In genomic region chr16:59566437-59566836, GRCm38 (mm10) we compare ENCODE assay signal across 23 mouse cellular contexts. TPM values are rescaled to one million over a fixed set of nuclear protein-coding genes. Genes with fewer than 3 reads are reported as not detected.
DNase-seq lines count a peak whose midpoint lies in the region; ATAC-seq and TF ChIP-seq lines count a peak whose summit lies in the region.
"Had no signal": no experiment of that assay in that cellular context is flagged by ENCODE, and none has a peak within 500 bp of the region (broad histone marks: within the 10 kb centered on the region; RNA-seq: fewer than 3 reads in every experiment).

No protein-coding gene starts in this region.

- no peak for DNase-seq in heart, postnatal 36 days
- no peak for DNase-seq in limb, embryonic 14.5 days (ENCODE audit: low spot score)
- DNase-seq in layer of hippocampus, adult 2 months (ENCODE audit: low spot score in 2 of 2): no peak
- no peak for DNase-seq in kidney, adult 18-20 months
- DNase-seq in adipocyte (ENCODE audit: low spot score): no peak
- DNase-seq: adrenal gland, postnatal 10 days; cerebellum, adult 9-10 months; forebrain, postnatal 0 days; left cerebral cortex, postnatal 4 days; liver, postnatal 0 days; thymus, postnatal 25 days had no signal

- H3K9me3 ChIP-seq in heart, embryonic 12.5 days (replicated peaks): no peaks in the 10 kb centered on the region
- H3K9me3 ChIP-seq in embryonic facial prominence, embryonic 15.5 days (replicated peaks): no peaks in the 10 kb centered on the region
- H3K9me3 ChIP-seq in heart, embryonic 14.5 days (ENCODE audit: control insufficient read depth, low read length): no peaks in the 10 kb centered on the region
- H3K9me3 ChIP-seq in limb, embryonic 14.5 days (ENCODE audit: control insufficient read depth, low read length): no peaks in the 10 kb centered on the region
- H3K9me3 ChIP-seq: forebrain, embryonic 10.5 days; hindbrain, embryonic 12.5 days; kidney, embryonic 15.5 days; midbrain, embryonic 10.5 days had no signal

- H3K9ac ChIP-seq in heart, embryonic 12.5 days: no peak overlapping the region
- no peak overlapping the region for H3K9ac ChIP-seq in embryonic facial prominence, embryonic 15.5 days
- peak overlapping the region; percentile 3; the same call in 1 of the 2 replicates for H3K9ac ChIP-seq in heart, embryonic 14.5 days (ENCODE audit: low read length)
- H3K9ac ChIP-seq in limb, embryonic 14.5 days (ENCODE audit: low read depth, low read length, severe bottlenecking): 0 out of 2 replicates have a peak overlapping the region, but pooled peaks have one; percentile 5
- H3K9ac ChIP-seq: forebrain, postnatal 0 days; hindbrain, embryonic 12.5 days; kidney, embryonic 15.5 days; liver, postnatal 0 days had no signal

- TF ChIP-seq CTCF in layer of hippocampus, adult 2 months (conservative IDR thresholded peaks at IDR 0.05): no peak

- TF ChIP-seq POLR2A in limb, embryonic 14.5 days (IDR thresholded peaks at IDR 0.05; ENCODE audit: borderline replicate concordance, extremely low read depth, insufficient read depth, insufficient read length): no peak

- WGBS in heart, embryonic 12.5 days: 48% methylated on average over 4 of the region's 4 CpGs
- 69% methylated on average over 4 of the region's 4 CpGs for WGBS in embryonic facial prominence, embryonic 15.5 days
- 39% methylated on average over 4 of the region's 4 CpGs for WGBS in heart, embryonic 14.5 days
- WGBS in limb, embryonic 14.5 days: 72% methylated on average over 4 of the region's 4 CpGs

- no peak for ATAC-seq in heart, embryonic 12.5 days (ENCODE audit: insufficient number of reproducible peaks, low FRiP score)
- no peak for ATAC-seq in embryonic facial prominence, embryonic 15.5 days (ENCODE audit: insufficient number of reproducible peaks, low FRiP score, low TSS enrichment, low read depth)
- ATAC-seq in heart, embryonic 14.5 days (ENCODE audit: insufficient number of reproducible peaks, insufficient read depth, low FRiP score, low read depth): peak; percentile 57; the same call in 1 of the 2 replicates
- no peak for ATAC-seq in limb, embryonic 14.5 days (ENCODE audit: low FRiP score, low read depth)
- ATAC-seq: activated CD4-positive, CD25-positive, alpha-beta regulatory T cell, adult 4 months; forebrain, postnatal 0 days; intestine, postnatal 0 days; liver, postnatal 0 days; midbrain, embryonic 16.5 days had no signal

- H3K4me3 ChIP-seq in heart, embryonic 12.5 days: no peak overlapping the region
- no peak overlapping the region for H3K4me3 ChIP-seq in embryonic facial prominence, embryonic 15.5 days (replicated peaks)
- no peak overlapping the region for H3K4me3 ChIP-seq in heart, embryonic 14.5 days (ENCODE audit: control insufficient read depth in 1 of 2, insufficient read depth in 1 of 2, low read depth in 1 of 2, low read length in 2 of 2)
- H3K4me3 ChIP-seq in limb, embryonic 14.5 days (replicated peaks; ENCODE audit: low read length): no peak overlapping the region
- H3K4me3 ChIP-seq in layer of hippocampus, adult 2 months: no peak overlapping the region
- H3K4me3 ChIP-seq: forebrain, embryonic 10.5 days; hindbrain, embryonic 12.5 days; kidney, embryonic 15.5 days; midbrain, embryonic 10.5 days; myocyte had no signal

- H3K4me2 ChIP-seq in heart, embryonic 12.5 days: peak overlapping the region; percentile 28; the same call in 1 of the 2 replicates
- H3K4me2 ChIP-seq in embryonic facial prominence, embryonic 15.5 days (replicated peaks): no peak overlapping the region
- H3K4me2 ChIP-seq in heart, embryonic 14.5 days (ENCODE audit: low read length): peak overlapping the region; percentile 34
- no peak overlapping the region for H3K4me2 ChIP-seq in limb, embryonic 14.5 days (replicated peaks; ENCODE audit: low read depth, low read length, severe bottlenecking)
- H3K4me2 ChIP-seq: hindbrain, embryonic 12.5 days; kidney, embryonic 15.5 days; liver, embryonic 11.5 days had no signal

- intact Hi-C loops in heart, postnatal 36 days (cut with DNase I): no loop called here

- H3K27me3 ChIP-seq in heart, embryonic 12.5 days (replicated peaks): no peaks in the 10 kb centered on the region
- no peaks in the 10 kb centered on the region for H3K27me3 ChIP-seq in embryonic facial prominence, embryonic 15.5 days
- H3K27me3 ChIP-seq in heart, embryonic 14.5 days (ENCODE audit: control insufficient read depth, insufficient read depth, low read length): no peaks in the 10 kb centered on the region
- no peaks in the 10 kb centered on the region for H3K27me3 ChIP-seq in limb, embryonic 14.5 days (ENCODE audit: control insufficient read depth, insufficient read depth, low read length)
- H3K27me3 ChIP-seq: hindbrain, embryonic 12.5 days; kidney, embryonic 15.5 days had no signal

- peaks cover 45% of the 10 kb centered on the region for H3K4me1 ChIP-seq in heart, embryonic 12.5 days (replicated peaks)
- peaks cover 29% of the 10 kb centered on the region for H3K4me1 ChIP-seq in embryonic facial prominence, embryonic 15.5 days
- peaks cover 11 to 48% of the 10 kb centered on the region in 2 experiments for H3K4me1 ChIP-seq in heart, embryonic 14.5 days (ENCODE audit: control insufficient read depth in 2 of 2, insufficient read depth in 2 of 2, low read length in 2 of 2)
- H3K4me1 ChIP-seq in limb, embryonic 14.5 days (ENCODE audit: control insufficient read depth, insufficient read depth, low read length): peaks cover 25% of the 10 kb centered on the region
- H3K4me1 ChIP-seq: forebrain, embryonic 10.5 days had no signal

- peaks cover 13% of the 10 kb centered on the region for H3K36me3 ChIP-seq in heart, embryonic 12.5 days
- H3K36me3 ChIP-seq in embryonic facial prominence, embryonic 15.5 days: peaks cover 7% of the 10 kb centered on the region; the same call in 1 of the 2 replicates
- H3K36me3 ChIP-seq in heart, embryonic 14.5 days (ENCODE audit: control insufficient read depth, insufficient read depth, low read length): peaks cover 19% of the 10 kb centered on the region
- H3K36me3 ChIP-seq in limb, embryonic 14.5 days (ENCODE audit: control insufficient read depth, insufficient read depth, low read length): no peaks in the 10 kb centered on the region; the same call in 1 of the 2 replicates
- H3K36me3 ChIP-seq: hindbrain, embryonic 12.5 days had no signal

- peak overlapping the region; percentile 59; the same call in 1 of the 2 replicates for H3K27ac ChIP-seq in heart, embryonic 12.5 days (ENCODE audit: poor library complexity, severe bottlenecking)
- 0 out of 2 replicates have a peak overlapping the region, but pooled peaks have one; percentile 44 for H3K27ac ChIP-seq in embryonic facial prominence, embryonic 15.5 days (replicated peaks)
- peak overlapping the region; percentile 17 to 62 for H3K27ac ChIP-seq in heart, embryonic 14.5 days (replicated peaks in 1 of 2; ENCODE audit: control insufficient read depth in 1 of 2, insufficient read depth in 1 of 2, low read depth in 2 of 2, low read length in 2 of 2)
- H3K27ac ChIP-seq in limb, embryonic 14.5 days (replicated peaks; ENCODE audit: low read depth, low read length): no peak overlapping the region
- H3K27ac ChIP-seq in layer of hippocampus, adult 2 months: no peak overlapping the region
- H3K27ac ChIP-seq: forebrain, embryonic 10.5 days; hindbrain, embryonic 12.5 days; midbrain, embryonic 10.5 days had no signal

RNA-seq across cellular contexts. Expression of gene Crybg3, which starts 34.3 kb away (rescaled TPM):
- polyA plus RNA-seq in heart, embryonic 12.5 days (2016; fragmentation: Nextera tagmentation; extraction: Ambion mirVana): 18.9 and 22.3 TPM in 2 replicates
- 10 to 100 TPM; 65.4 to 90.1 TPM for total RNA-seq in heart, postnatal 36 days (2021)
- polyA plus RNA-seq in embryonic facial prominence, embryonic 15.5 days (2015; fragmentation: Nextera tagmentation; extraction: Ambion mirVana): 11.4 and 12.7 TPM in 2 replicates
- 20.5 and 20.9 TPM in 2 replicates for polyA plus RNA-seq in heart, embryonic 14.5 days (2014; fragmentation: Nextera tagmentation; extraction: Ambion mirVana)
- 15.3 and 16.6 TPM in 2 replicates for polyA plus RNA-seq in limb, embryonic 14.5 days (2012; rRNA removed)
- 17.2 and 19.3 TPM in 2 replicates for polyA plus RNA-seq in limb, embryonic 14.5 days (2014; fragmentation: Nextera tagmentation; extraction: Ambion mirVana)
- 1 to 10 TPM; 3.8 to 4.8 TPM for total RNA-seq in layer of hippocampus, adult 2 months (2021)

Comparison
In these comparisons a context has a peak if more than half of its experiments do, and no peak if none do; other contexts are left out.
1. H3K9ac ChIP-seq: peak in heart, embryonic 14.5 days (single experiment) and limb, embryonic 14.5 days (single experiment); none in heart, embryonic 12.5 days (single experiment) and embryonic facial prominence, embryonic 15.5 days (single experiment).
2. H3K27ac ChIP-seq: peak in heart, embryonic 12.5 days (single experiment), embryonic facial prominence, embryonic 15.5 days (single experiment) and heart, embryonic 14.5 days (2 of 2); none in limb, embryonic 14.5 days (single experiment) and layer of hippocampus, adult 2 months (single experiment).
3. H3K4me2 ChIP-seq: peak in heart, embryonic 12.5 days (single experiment) and heart, embryonic 14.5 days (single experiment); none in embryonic facial prominence, embryonic 15.5 days (single experiment) and limb, embryonic 14.5 days (single experiment).